Mouse (Mus musculus) R1 (cell line): Measurements from ENCODE around the gene Gm5294.

ENCODE experiments used
- DNase-seq: peaks from one replicate; pipeline ENCODE4 v3.0.0-alpha.2; 2018; ENCODE audit warnings: low read depth, low spot score

The Gm5294 gene

DNA sequence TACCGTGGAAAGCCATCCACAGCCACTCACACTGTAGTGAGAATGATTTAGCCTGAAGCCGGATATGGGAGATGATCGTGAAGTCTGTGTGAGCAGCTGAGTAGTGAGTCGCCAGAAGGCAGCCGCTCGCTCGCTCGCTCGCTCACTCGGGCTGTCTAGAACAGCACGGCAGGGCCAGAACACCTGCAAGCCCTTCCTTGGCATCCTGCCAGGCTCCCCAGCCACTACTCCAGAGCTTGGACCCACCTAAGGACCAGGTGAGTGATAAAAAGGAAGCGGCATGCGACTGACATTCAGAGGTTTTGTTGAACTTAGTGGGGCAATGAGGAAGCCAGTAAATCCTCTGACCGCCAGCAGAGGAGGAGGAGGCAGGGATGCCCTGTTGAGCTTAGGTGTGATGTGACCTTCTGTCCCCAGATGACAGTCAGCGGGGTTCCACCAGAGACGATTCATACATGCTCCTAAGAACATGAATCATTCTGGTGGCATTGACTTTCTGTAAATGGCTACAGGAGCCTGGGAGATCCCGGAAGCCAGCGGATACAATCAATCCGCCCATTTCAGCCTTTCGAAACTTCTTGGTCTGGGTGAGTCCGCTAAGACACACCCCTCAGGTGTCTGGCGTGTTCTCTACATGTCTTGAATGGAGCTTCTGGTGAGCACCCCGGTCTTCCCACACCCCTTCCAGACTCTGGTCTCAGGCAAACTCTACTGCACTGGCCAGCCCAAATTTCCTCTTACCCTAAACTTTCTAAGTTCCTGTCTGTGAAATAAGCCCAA lies 30.0 kb downstream of the Gm5294 start:
- peak; percentile 47 for DNase-seq

DNA sequence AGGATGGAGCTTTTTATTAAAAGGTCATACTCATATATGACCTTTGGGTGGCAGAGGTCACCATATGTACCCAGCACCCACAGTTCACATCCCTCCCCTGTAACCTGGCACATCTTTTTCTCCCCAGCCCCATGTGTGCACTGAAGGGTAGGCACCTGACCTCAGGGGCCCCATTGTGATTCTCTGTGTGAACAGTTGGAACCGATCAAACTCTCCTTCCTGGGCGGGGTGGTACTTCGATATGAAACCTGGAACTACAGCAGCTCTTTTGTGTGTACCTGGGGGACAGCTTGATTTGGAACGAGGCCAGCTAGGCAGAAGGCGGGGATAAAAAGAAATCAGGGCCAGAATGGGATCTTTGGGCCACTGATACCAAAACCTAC lies 30.6 kb downstream of the Gm5294 start:
- DNase-seq: peak; percentile 21

DNA sequence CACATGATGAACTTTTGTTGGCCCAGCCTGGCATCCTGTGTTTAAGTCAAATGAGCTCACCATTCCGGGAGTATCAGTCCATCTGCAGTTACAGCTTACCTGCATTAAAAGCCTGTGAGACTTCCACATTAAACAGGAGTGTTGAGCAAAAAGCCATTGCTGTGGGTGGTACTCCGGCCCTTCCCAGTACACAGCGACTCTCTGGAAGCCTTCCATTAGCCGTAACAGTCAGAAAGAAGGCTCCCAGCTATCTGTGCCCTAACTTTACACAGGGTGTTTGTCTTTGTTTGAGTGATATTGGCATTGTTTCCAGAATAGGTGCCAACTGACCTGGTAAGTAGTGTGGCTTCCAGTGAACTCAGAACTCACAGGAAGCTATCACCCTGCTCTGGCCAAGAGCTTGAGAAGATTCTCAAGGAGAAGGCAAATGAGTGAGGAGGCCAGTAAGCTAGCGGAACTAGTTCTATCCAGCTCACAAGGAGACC lies 31.5 kb downstream of the Gm5294 start:
- DNase-seq: no peak

DNA sequence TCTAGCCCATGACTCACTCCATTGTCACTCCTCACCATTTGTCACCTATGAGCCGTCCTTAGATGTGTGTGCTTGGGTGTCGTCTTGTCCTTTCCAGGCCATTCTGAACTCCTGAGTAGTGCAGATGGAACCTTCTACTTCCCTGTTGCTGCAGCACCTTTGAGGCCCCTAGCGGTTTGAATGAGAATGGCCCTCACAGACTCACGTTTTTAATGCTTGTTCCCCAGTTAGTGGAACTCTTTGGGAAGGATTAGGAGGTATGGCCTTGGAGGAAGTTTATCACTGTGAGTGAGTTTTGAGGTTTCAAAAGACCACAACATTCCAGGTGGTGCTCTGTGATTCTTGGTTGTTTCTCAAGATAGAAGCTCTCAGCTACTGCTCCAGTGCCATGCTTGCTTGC lies 32.3 kb downstream of the Gm5294 start:
- peak; percentile 67 for DNase-seq

DNA sequence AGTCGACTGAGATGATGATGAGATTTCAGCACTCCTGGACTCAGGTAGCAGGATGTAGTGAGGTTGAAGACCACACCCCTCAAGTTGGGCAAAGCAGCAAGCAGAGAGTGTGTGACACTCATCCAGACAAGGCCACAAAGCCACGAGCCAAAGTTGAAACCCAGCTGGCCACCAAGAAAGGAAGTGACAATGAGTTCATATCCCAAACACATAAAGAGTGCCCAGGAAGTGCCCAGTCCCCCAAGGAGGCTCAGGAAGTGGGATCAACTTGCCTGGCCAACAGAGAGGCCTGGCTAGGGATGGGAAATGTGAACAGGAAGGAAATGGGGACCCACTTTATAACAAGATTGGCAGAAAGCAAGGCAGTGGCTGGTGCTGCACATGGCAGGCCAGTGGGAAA lies 33.5 kb downstream of the Gm5294 start:
- DNase-seq: no peak

DNA sequence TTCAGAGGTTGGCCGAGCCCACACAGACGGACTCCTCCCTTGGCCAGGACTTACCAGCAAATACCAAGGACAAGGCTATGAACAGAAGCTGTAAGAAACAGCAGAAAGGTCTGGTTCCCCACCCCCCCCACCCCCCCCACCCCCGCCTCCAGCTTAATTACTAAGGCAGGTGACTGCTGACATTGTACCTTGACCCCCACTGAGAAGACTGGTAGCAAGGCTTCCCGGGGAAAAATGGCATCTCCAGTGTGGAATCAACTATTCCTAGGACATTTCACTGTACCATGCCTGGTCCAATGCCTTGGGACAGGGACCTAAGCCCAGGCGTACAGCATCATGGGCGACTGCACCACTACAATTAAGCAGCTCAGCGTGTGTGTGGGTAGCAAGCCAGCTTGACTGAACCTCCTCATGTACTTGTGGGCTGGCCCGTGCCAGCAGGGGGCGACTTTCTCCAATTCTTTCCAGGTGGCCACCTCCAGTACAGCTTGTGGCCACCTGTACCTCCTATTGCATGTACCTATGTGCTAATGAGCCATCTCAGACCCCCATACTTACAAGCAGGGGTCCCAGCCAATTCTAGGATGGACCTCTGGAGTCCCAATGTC lies 37.2 kb downstream of the Gm5294 start:
- peak; percentile 65 for DNase-seq

DNA sequence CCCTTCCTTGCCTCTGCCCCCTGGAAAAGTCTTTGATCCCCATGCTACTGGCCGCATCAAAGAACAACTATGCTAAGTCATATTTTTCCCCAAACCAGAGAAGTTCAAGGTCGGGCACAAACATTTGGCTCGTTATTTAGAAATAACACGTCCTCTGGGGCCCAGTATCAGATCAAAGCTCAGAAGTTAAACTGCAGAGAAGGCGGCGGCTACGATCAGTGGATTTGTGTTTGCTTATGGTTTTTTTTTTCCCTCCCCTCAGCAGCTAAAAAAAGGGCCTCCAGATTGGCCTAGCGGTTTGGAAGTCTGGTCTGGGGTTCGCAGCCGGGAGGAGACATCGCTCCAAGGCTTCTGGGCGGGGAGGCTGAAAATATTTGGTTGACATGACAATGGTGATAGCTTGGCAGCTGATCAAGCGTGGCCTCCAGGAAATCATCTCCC lies 38.0 kb downstream of the Gm5294 start:
- DNase-seq: no peak

DNA sequence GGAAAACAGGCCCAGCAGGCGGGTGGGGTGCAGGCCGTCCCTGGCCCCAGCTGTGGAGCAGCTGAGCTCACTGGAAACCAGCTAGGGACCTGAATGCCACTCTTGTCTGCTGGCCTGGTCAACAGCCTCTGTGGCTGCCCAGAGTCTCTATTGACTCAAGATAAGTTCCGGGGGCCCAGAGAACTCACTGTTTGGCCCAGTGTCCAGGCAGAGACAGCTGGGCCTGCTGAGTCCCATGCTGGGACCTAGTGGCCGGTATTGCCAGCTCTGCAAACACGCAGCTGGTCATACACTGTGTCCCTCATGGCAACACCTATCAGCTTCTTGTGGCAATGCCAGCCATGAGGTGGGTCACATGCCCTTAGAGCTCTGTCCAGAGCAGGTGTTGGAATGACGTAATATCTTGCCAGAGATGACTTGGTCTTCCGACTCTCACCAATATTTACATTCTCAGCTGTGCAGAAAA lies 43.8 kb downstream of the Gm5294 start:
- DNase-seq: no peak

DNA sequence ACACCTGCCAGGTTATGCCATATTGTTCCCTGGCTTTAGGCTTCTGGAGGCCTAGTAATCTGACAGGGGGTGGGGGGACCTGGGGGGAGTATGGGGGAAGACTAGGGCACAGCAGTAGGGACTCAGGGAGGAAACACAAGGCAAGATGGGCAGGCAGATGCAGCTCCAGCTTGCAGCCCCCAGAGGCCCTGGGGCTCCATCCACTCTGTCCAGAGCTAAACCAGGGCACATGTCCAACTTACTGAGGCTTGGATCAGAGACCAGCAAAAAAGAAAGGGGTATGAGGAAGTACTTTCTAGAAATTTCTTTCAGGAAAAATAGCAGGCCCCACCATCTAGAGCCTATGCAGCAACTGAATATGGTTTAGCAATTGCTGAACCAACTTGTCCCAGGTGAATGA lies 44.3 kb downstream of the Gm5294 start:
- no peak for DNase-seq

DNA sequence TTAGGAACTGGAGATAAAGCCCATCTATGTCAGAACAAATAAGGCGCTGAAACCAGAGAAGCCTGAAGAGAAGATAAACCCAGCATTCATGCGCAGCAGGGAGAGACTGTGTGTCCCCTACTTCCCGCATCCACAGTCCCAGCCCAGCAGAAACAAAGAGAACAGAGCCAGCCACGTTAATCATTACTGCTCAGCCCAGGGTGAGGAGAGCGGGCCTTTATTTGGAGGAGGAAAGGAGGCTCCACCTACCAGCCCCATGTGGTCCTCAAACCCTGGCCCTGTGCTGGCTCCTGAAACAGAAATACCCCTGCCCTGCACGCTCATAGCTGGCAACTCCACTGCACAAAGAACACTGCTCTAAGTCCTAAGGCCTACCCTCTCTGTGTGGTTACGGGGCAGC lies 45.0 kb downstream of the Gm5294 start:
- DNase-seq: no peak

DNA sequence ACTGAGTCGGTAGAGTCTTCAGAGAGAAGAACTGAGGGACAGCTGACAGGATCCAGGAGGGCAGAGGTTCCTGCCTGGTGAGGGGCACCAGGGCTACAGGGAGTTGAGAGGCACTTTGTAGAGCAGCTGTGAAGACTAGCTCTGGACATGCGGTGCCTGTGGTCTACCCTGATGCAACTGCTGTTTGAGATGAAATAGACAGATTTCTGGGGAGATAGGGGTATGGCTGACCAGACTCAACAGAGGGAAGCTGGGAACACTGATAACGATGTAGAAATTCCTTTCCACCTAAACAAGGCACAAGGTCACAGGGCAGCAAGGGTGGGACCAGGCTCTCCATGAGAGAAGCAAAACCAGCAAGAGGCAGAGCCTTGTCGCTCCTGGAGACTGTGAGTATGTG lies 45.8 kb downstream of the Gm5294 start:
- DNase-seq: no peak
